Mouse (Mus musculus): ENCODE data around the gene Trappc4. TPM values are rescaled to one million over a fixed set of nuclear protein-coding genes. Genes with fewer than 3 reads are reported as not detected.
A peak's percentile ranks its signal among the peaks of the same experiment; 100 is the strongest.

The Trappc4 gene
- polyA plus RNA-seq, 1 experiment: 49.1 TPM

DNA sequence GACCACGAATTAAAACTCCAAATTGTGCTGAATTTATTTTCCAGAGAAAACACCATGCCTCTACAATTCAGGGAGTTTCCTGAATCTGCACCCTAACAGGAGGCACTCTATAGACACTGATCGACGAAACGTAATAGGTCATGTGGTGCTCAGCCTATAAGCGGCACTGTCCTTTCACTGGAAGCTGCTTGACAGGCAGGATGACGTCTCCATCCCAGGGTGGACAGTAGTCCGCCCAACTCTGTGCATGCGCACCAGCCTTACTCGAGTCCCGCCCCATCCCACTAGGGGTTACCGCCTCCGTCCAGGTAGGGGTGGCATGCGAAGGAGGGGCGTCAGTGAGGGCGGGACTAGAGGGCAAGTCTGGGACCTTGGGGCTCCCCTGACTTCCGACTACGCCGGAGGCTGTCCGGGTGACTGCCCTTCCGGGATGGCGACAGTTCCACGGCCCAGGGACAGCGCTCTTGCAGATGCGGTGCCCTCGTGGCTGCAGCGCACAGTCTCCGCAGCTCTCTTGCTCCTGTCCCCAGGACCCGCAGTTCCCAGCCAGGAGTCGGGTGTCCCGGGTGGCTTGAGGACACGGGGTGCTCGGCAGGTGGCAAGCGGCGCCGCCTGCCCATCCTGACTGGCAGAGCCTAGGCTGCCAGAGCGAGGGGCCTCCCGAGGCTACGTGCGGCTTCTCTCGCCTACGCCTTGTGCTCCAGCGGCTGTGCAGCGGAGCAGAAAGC lies 10.6 kb downstream of the Trappc4 start, which contains the start of gene Slc37a4:
Slc37a4 (plus strand) TSS at position 169 of the 728 bp plus-strand sequence.
- WGBS: under 1% methylated on average over 43 of the region's 43 CpGs

DNA sequence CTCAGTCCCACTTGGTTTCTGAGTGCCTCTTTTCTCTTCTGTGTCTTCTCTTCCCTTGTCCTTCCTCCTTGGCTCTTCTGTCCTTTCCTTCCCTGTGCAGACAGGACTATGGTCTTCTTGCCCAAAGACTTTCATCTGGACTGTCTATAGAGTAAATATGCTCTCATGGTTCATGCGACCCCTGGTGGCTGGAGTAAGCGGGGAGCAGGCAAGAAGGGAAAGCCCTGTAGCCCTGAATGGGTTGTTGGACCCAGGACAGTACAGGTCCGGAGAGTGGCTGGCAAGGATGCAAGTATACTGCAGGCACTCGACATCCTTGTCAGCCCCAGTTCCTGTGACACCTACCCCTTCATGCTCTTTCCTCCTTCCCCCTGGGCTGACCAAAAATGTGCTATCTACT lies 15.9 kb downstream of the Trappc4 start:
- Histone ChIP-seq H3K4me3 (ENCODE audit: control insufficient read depth, insufficient read depth, low read length) (no peak overlapping the region), H3K36me3 (ENCODE audit: control insufficient read depth, insufficient read depth, low read length) (peaks cover 31% of the 10 kb centered on the region), H3K27me3 (ENCODE audit: control insufficient read depth, insufficient read depth, low read length) (no peaks in the 10 kb centered on the region), H3K4me1 (replicated peaks; ENCODE audit: control insufficient read depth, insufficient read depth, low read length) (no peaks in the 10 kb centered on the region), H3K27ac (ENCODE audit: control insufficient read depth, insufficient read depth, low read length) (no peak overlapping the region)
- WGBS: 38% methylated on average over 4 of the region's 4 CpGs
- DNase-seq: peak; percentile 71
- TF ChIP-seq CTCF (IDR thresholded peaks at IDR 0.05; ENCODE audit: borderline replicate concordance, control insufficient read depth, extremely low read depth, insufficient read depth, low read length, poor library complexity) (peak; percentile 54; the same call in 1 of the 2 replicates), POLR2A (IDR thresholded peaks at IDR 0.05; ENCODE audit: control insufficient read depth, extremely low read depth, insufficient read depth, low read length, poor library complexity) (no peak)

More for the DNA sequence above, 10.6 kb downstream of the Trappc4 start, which contains the start of gene Slc37a4:
- Histone ChIP-seq H3K4me3 (ENCODE audit: control insufficient read depth, insufficient read depth, low read length) (peak within 1 kb of the TSS; percentile 59), H3K27ac (ENCODE audit: control insufficient read depth, insufficient read depth, low read length) (no peak within 1 kb of the TSS), H3K36me3 (ENCODE audit: control insufficient read depth, insufficient read depth, low read length) (peaks cover 9% of the 10 kb centered on the region), H3K27me3 (ENCODE audit: control insufficient read depth, insufficient read depth, low read length) (no peaks in the 10 kb centered on the region), H3K4me1 (replicated peaks; ENCODE audit: control insufficient read depth, insufficient read depth, low read length) (peaks cover 14% of the 10 kb centered on the region)
- 0 out of 2 replicates have a peak, but pooled peaks have one; percentile 9 for TF ChIP-seq CTCF (IDR thresholded peaks at IDR 0.05; ENCODE audit: borderline replicate concordance, control insufficient read depth, extremely low read depth, insufficient read depth, low read length, poor library complexity)
- peak; percentile 78 for TF ChIP-seq POLR2A (IDR thresholded peaks at IDR 0.05; ENCODE audit: control insufficient read depth, extremely low read depth, insufficient read depth, low read length, poor library complexity)
- peak; percentile 86 for DNase-seq

DNA sequence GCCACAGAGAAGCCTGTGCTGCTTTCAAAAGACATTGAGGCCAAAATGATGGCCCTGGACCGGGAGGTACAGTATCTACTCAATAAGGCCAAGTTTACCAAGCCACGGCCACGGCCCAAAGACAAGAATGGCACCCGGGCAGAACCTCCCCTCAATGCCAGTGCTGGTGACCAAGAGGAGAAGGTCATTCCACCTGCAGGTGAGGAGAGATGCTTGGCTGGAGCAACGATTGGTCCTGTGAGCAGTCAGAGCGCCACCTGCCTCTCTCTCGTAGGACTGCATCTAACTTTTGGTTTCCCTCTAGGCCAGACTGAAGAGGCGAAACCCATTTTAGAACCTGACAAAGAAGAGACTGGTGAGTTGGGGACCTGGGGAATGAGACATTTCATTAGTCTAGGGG lies 18.1 kb downstream of the Trappc4 start:
- Histone ChIP-seq H3K27ac (ENCODE audit: control insufficient read depth, insufficient read depth, low read length) (no peak overlapping the region), H3K4me3 (ENCODE audit: control insufficient read depth, insufficient read depth, low read length) (no peak overlapping the region), H3K36me3 (ENCODE audit: control insufficient read depth, insufficient read depth, low read length) (peaks cover 53% of the 10 kb centered on the region), H3K27me3 (ENCODE audit: control insufficient read depth, insufficient read depth, low read length) (no peaks in the 10 kb centered on the region), H3K4me1 (replicated peaks; ENCODE audit: control insufficient read depth, insufficient read depth, low read length) (no peaks in the 10 kb centered on the region)
- DNase-seq: peak; percentile 64
- TF ChIP-seq POLR2A (IDR thresholded peaks at IDR 0.05; ENCODE audit: control insufficient read depth, extremely low read depth, insufficient read depth, low read length, poor library complexity): no peak
- peak; percentile 76; the same call in 1 of the 2 replicates for TF ChIP-seq CTCF (IDR thresholded peaks at IDR 0.05; ENCODE audit: borderline replicate concordance, control insufficient read depth, extremely low read depth, insufficient read depth, low read length, poor library complexity)
- 59% methylated on average over 8 of the region's 8 CpGs for WGBS

DNA sequence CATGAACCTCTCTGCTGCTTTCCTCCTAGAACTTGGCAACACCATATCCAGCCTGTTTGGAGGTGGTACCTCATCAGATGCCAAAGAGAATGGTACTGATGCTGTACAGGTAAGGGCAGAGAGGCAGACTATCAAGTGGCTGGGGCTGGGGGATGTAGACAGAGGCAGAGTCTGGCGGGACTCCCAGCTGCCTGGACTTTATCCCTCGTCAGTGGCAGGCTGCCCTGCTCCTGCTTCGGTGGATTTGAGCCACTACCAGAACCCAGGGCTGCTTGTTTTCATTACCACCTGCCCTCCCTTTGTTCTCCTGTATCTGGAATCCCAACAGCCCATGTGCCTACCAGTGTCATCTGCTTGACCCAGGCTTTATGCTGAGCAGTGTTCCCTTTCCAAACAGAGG lies 20.2 kb downstream of the Trappc4 start:
- Histone ChIP-seq H3K27me3 (ENCODE audit: control insufficient read depth, insufficient read depth, low read length) (no peaks in the 10 kb centered on the region), H3K27ac (ENCODE audit: control insufficient read depth, insufficient read depth, low read length) (no peak overlapping the region), H3K4me3 (ENCODE audit: control insufficient read depth, insufficient read depth, low read length) (no peak overlapping the region), H3K4me1 (replicated peaks; ENCODE audit: control insufficient read depth, insufficient read depth, low read length) (no peaks in the 10 kb centered on the region), H3K36me3 (ENCODE audit: control insufficient read depth, insufficient read depth, low read length) (peaks cover 64% of the 10 kb centered on the region)
- DNase-seq: no peak
- no peak for TF ChIP-seq CTCF (IDR thresholded peaks at IDR 0.05; ENCODE audit: borderline replicate concordance, control insufficient read depth, extremely low read depth, insufficient read depth, low read length, poor library complexity)
- TF ChIP-seq POLR2A (IDR thresholded peaks at IDR 0.05; ENCODE audit: control insufficient read depth, extremely low read depth, insufficient read depth, low read length, poor library complexity): no peak
- 88% methylated on average over 3 of the region's 3 CpGs for WGBS

DNA sequence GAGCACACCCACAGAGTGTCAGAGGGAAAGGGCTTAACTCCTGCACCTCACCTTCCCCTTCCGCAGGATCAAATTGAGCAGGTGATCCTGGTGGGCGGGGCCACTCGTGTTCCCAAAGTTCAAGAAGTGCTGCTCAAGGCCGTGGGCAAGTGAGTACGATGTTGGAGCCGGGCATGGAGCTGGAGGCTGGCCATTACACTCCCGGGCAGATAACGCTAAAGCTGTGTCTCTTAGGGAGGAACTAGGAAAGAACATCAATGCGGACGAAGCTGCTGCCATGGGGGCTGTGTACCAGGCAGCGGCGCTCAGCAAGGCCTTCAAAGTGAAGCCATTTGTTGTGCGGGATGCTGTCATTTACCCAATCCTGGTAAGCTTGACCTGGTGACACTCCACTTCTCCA lies 22.8 kb downstream of the Trappc4 start:
- DNase-seq: no peak
- peaks cover 10% of the 10 kb centered on the region for H3K4me1 ChIP-seq (replicated peaks; ENCODE audit: control insufficient read depth, insufficient read depth, low read length)
- no peak overlapping the region for H3K27ac ChIP-seq (ENCODE audit: control insufficient read depth, insufficient read depth, low read length)
- no peak for TF ChIP-seq CTCF (IDR thresholded peaks at IDR 0.05; ENCODE audit: borderline replicate concordance, control insufficient read depth, extremely low read depth, insufficient read depth, low read length, poor library complexity)
- no peak for TF ChIP-seq POLR2A (IDR thresholded peaks at IDR 0.05; ENCODE audit: control insufficient read depth, extremely low read depth, insufficient read depth, low read length, poor library complexity)
- 97% methylated on average over 13 of the region's 13 CpGs for WGBS
- H3K4me3 ChIP-seq (ENCODE audit: control insufficient read depth, insufficient read depth, low read length): no peak overlapping the region
- peaks cover 57% of the 10 kb centered on the region for H3K36me3 ChIP-seq (ENCODE audit: control insufficient read depth, insufficient read depth, low read length)
- H3K27me3 ChIP-seq (ENCODE audit: control insufficient read depth, insufficient read depth, low read length): no peaks in the 10 kb centered on the region

DNA sequence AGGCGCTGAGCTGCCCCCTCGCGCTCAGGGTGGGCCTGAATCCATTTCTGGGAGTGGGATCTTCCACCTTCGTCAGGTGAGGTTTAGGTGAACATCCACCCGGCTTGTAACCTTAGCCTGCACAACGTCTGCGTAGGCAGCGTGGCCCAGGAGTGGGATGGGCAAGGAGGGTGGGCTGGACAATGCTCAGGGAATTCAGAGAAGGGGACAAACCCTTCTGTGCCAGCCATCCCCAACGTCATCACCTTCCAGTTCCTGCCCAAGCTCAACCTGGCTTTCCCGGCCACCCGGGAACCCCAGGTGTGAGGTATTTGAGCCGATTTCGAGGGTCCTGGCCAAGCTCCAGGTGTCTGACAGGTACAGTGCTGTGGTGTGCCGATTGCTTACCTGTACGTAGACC lies 27.5 kb downstream of the Trappc4 start:
- H3K27me3 ChIP-seq (ENCODE audit: control insufficient read depth, insufficient read depth, low read length): no peaks in the 10 kb centered on the region
- peak overlapping the region; percentile 66 for H3K4me3 ChIP-seq (ENCODE audit: control insufficient read depth, insufficient read depth, low read length)
- no peak overlapping the region for H3K27ac ChIP-seq (ENCODE audit: control insufficient read depth, insufficient read depth, low read length)
- no peak for TF ChIP-seq POLR2A (IDR thresholded peaks at IDR 0.05; ENCODE audit: control insufficient read depth, extremely low read depth, insufficient read depth, low read length, poor library complexity)
- TF ChIP-seq CTCF (IDR thresholded peaks at IDR 0.05; ENCODE audit: borderline replicate concordance, control insufficient read depth, extremely low read depth, insufficient read depth, low read length, poor library complexity): 0 out of 2 replicates have a peak, but pooled peaks have one; percentile 25
- WGBS: 5% methylated on average over 15 of the region's 15 CpGs
- no peak for DNase-seq
- peaks cover 12% of the 10 kb centered on the region for H3K4me1 ChIP-seq (replicated peaks; ENCODE audit: control insufficient read depth, insufficient read depth, low read length)
- peaks cover 17% of the 10 kb centered on the region for H3K36me3 ChIP-seq (ENCODE audit: control insufficient read depth, insufficient read depth, low read length)
